16 mouse cellular contexts compared by ENCODE assay signal in genomic region chr1:93911877-93912276, GRCm38 (mm10). TPM values are rescaled to one million over a fixed set of nuclear protein-coding genes. Genes with fewer than 3 reads are reported as not detected.
DNase-seq lines count a peak whose midpoint lies in the region; ATAC-seq and TF ChIP-seq lines count a peak whose summit lies in the region.
"Not testable (repeated sequence)": the region's sequence is repeated elsewhere in the genome, so short reads cannot be mapped to it uniquely, and the experiment has no call there.
"Had no signal": no experiment of that assay in that cellular context is flagged by ENCODE, and none has a peak within 500 bp of the region (broad histone marks: within the 10 kb centered on the region; RNA-seq: fewer than 3 reads in every experiment).

No protein-coding gene starts in this region.

- H3K36me3 ChIP-seq in embryonic facial prominence, embryonic 11.5 days (replicated peaks; ENCODE audit: control insufficient read depth, insufficient read depth, low read depth, low read length); forebrain, embryonic 16.5 days (ENCODE audit: control insufficient read depth, insufficient read depth); heart, postnatal 0 days (replicated peaks; ENCODE audit: control insufficient read depth, insufficient read depth, low read length); kidney, postnatal 0 days (ENCODE audit: insufficient read depth, low read length); neural tube, embryonic 14.5 days (ENCODE audit: control insufficient read depth, insufficient read depth, low read length): not testable (repeated sequence)

- H3K27ac ChIP-seq in embryonic facial prominence, embryonic 11.5 days (replicated peaks; ENCODE audit: low read depth, low read length); forebrain, embryonic 16.5 days (ENCODE audit: low read length); heart, postnatal 0 days (ENCODE audit: low read depth); kidney, postnatal 0 days; neural tube, embryonic 14.5 days (ENCODE audit: low read depth, low read length): not testable (repeated sequence)

- not testable (repeated sequence) for H3K4me3 ChIP-seq in embryonic facial prominence, embryonic 11.5 days (ENCODE audit: low read depth, low read length); forebrain, embryonic 16.5 days (replicated peaks; ENCODE audit: low read length); heart, postnatal 0 days (ENCODE audit: low read depth, low read length); kidney, postnatal 0 days (replicated peaks; ENCODE audit: low read depth, low read length); neural tube, embryonic 14.5 days (ENCODE audit: low read depth, low read length)

- H3K9ac ChIP-seq in embryonic facial prominence, embryonic 11.5 days (replicated peaks; ENCODE audit: low read length); forebrain, embryonic 16.5 days (replicated peaks; ENCODE audit: low read depth, low read length); heart, postnatal 0 days (replicated peaks; ENCODE audit: low read depth, low read length); kidney, postnatal 0 days (ENCODE audit: low read depth, low read length); neural tube, embryonic 14.5 days (replicated peaks; ENCODE audit: low read depth, low read length): not testable (repeated sequence)

- no CpG with 5 or more reads among the region's 2 CpGs for WGBS in embryonic facial prominence, embryonic 11.5 days
- no CpG with 5 or more reads among the region's 2 CpGs for WGBS in forebrain, embryonic 16.5 days
- no CpG with 5 or more reads among the region's 2 CpGs for WGBS in heart, postnatal 0 days
- no CpG with 5 or more reads among the region's 2 CpGs for WGBS in kidney, postnatal 0 days
- WGBS in neural tube, embryonic 14.5 days, result no CpG with 5 or more reads among the region's 2 CpGs

- ATAC-seq in embryonic facial prominence, embryonic 11.5 days (replicated peaks; ENCODE audit: insufficient number of reproducible peaks, low FRiP score, low TSS enrichment, low read depth), result 0 out of 2 replicates have a peak, but pooled peaks have one; percentile 73
- ATAC-seq in forebrain, embryonic 16.5 days, result peak; percentile 74
- ATAC-seq in heart, postnatal 0 days (ENCODE audit: insufficient read depth, low read depth), result peak; percentile 46; the same call in 1 of the 2 replicates
- ATAC-seq in inflammation-experienced regulatory T-cells, adult 6 months, result peak; percentile 66
- ATAC-seq in kidney, postnatal 0 days (replicated peaks; ENCODE audit: low FRiP score, low read depth), result 0 out of 2 replicates have a peak, but pooled peaks have one; percentile 38
- peak; percentile 89 for ATAC-seq in megakaryocyte progenitor cell, adult 5-6 weeks (replicated peaks; ENCODE audit: poor library complexity)
- ATAC-seq in neural tube, embryonic 14.5 days (ENCODE audit: low read depth), result peak; percentile 73; the same call in 1 of the 2 replicates

- not testable (repeated sequence) for DNase-seq in embryonic facial prominence, embryonic 11.5 days (ENCODE audit: low spot score); heart, postnatal 0 days (ENCODE audit: low spot score); kidney, postnatal 0 days (ENCODE audit: low spot score)

- H3K27me3 ChIP-seq in embryonic facial prominence, embryonic 11.5 days (ENCODE audit: control insufficient read depth, insufficient read depth, low read length); forebrain, embryonic 16.5 days (replicated peaks; ENCODE audit: control insufficient read depth, insufficient read depth, low read length); heart, postnatal 0 days (ENCODE audit: control insufficient read depth, insufficient read depth, low read length); kidney, postnatal 0 days (ENCODE audit: insufficient read depth, low read length); neural tube, embryonic 14.5 days (ENCODE audit: control insufficient read depth, insufficient read depth, low read length): not testable (repeated sequence)

- H3K9me3 ChIP-seq in embryonic facial prominence, embryonic 11.5 days (replicated peaks; ENCODE audit: control insufficient read depth, low read length); forebrain, embryonic 16.5 days (ENCODE audit: control insufficient read depth, low read length); heart, postnatal 0 days (replicated peaks; ENCODE audit: control insufficient read depth, low read length); kidney, postnatal 0 days (replicated peaks; ENCODE audit: low read length); neural tube, embryonic 14.5 days (ENCODE audit: control insufficient read depth, low read length): not testable (repeated sequence)

- not testable (repeated sequence) for TF ChIP-seq EP300 in heart, postnatal 0 days (IDR thresholded peaks at IDR 0.05; ENCODE audit: low read depth)

- H3K4me1 ChIP-seq in embryonic facial prominence, embryonic 11.5 days (ENCODE audit: control insufficient read depth, insufficient read depth, low read length); forebrain, embryonic 16.5 days (replicated peaks; ENCODE audit: control insufficient read depth, insufficient read depth, low read length); heart, postnatal 0 days (ENCODE audit: control insufficient read depth, insufficient read depth); kidney, postnatal 0 days (replicated peaks; ENCODE audit: insufficient read depth, low read length); neural tube, embryonic 14.5 days (ENCODE audit: control insufficient read depth, insufficient read depth, low read length): not testable (repeated sequence)

- H3K4me2 ChIP-seq in embryonic facial prominence, embryonic 11.5 days (ENCODE audit: low read depth, low read length); forebrain, embryonic 16.5 days (ENCODE audit: low read length); heart, postnatal 0 days (ENCODE audit: low read depth, low read length); kidney, postnatal 0 days (ENCODE audit: low read length); neural tube, embryonic 14.5 days (ENCODE audit: low read depth, low read length): not testable (repeated sequence)

- TF ChIP-seq CTCF in heart, postnatal 0 days (IDR thresholded peaks at IDR 0.05; ENCODE audit: low read depth); kidney, postnatal 0 days (IDR thresholded peaks at IDR 0.05; ENCODE audit: low read depth): not testable (repeated sequence)

RNA-seq across cellular contexts. Expression of gene Gal3st2b, which starts 6.2 kb away (rescaled TPM):
- not detected in 2 replicates for polyA plus RNA-seq in embryonic facial prominence, embryonic 11.5 days (2014; fragmentation: Nextera tagmentation; extraction: Ambion mirVana)
- polyA plus RNA-seq in forebrain, embryonic 16.5 days (2015; fragmentation: Nextera tagmentation; extraction: Ambion mirVana), result 0.08 TPM in 1 of 2 replicates, not detected in the other
- total RNA-seq in heart, postnatal 0 days (2014; rRNA removed; ENCODE audit: low replicate concordance), result 0.73 TPM in 1 of 2 replicates, not detected in the other
- 0.10 and 0.12 TPM in 2 replicates for polyA plus RNA-seq in heart, postnatal 0 days (2015; fragmentation: Nextera tagmentation; extraction: Ambion mirVana)
- polyA plus RNA-seq in inflammation-experienced regulatory T-cells, adult 6 months (2017; shearing (Covaris generic)), result not detected
- not detected in 2 replicates for polyA plus RNA-seq in kidney, postnatal 0 days (2015; fragmentation: Nextera tagmentation; extraction: Ambion mirVana)
- total RNA-seq in megakaryocyte progenitor cell, adult 5-6 weeks (2015), result not detected in 2 replicates
- not detected in 2 replicates for total RNA-seq in megakaryocyte progenitor cell, adult 5-6 weeks (2017)
- not detected in 2 replicates for polyA plus RNA-seq in neural tube, embryonic 14.5 days (2014; fragmentation: Nextera tagmentation; extraction: Ambion mirVana)
- total RNA-seq: gastrocnemius, postnatal 14 days; hindbrain, postnatal 0 days had no signal
- polyA plus RNA-seq: C2C12; cortical plate, adult 2 months; embryonic facial prominence, embryonic 12.5 days; limb, embryonic 10.5 days; liver, embryonic 11.5 days; macrophage; midbrain, embryonic 16.5 days had no signal

RNA-seq across cellular contexts. Expression of gene Gal3st2, which starts 50.8 kb away (rescaled TPM):
- not detected in 2 replicates for polyA plus RNA-seq in embryonic facial prominence, embryonic 11.5 days (2014; fragmentation: Nextera tagmentation; extraction: Ambion mirVana)
- polyA plus RNA-seq in forebrain, embryonic 16.5 days (2015; fragmentation: Nextera tagmentation; extraction: Ambion mirVana), result not detected in 2 replicates
- total RNA-seq in heart, postnatal 0 days (2014; rRNA removed; ENCODE audit: low replicate concordance), result not detected in 2 replicates
- polyA plus RNA-seq in heart, postnatal 0 days (2015; fragmentation: Nextera tagmentation; extraction: Ambion mirVana), result 0.07 TPM in 1 of 2 replicates, not detected in the other
- not detected for polyA plus RNA-seq in inflammation-experienced regulatory T-cells, adult 6 months (2017; shearing (Covaris generic))
- 0.13 and 0.19 TPM in 2 replicates for polyA plus RNA-seq in kidney, postnatal 0 days (2015; fragmentation: Nextera tagmentation; extraction: Ambion mirVana)
- total RNA-seq in megakaryocyte progenitor cell, adult 5-6 weeks (2015), result 0.15 TPM in 1 of 2 replicates, not detected in the other
- total RNA-seq in megakaryocyte progenitor cell, adult 5-6 weeks (2017), result not detected in 2 replicates
- not detected in 2 replicates for polyA plus RNA-seq in neural tube, embryonic 14.5 days (2014; fragmentation: Nextera tagmentation; extraction: Ambion mirVana)
- total RNA-seq: gastrocnemius, postnatal 14 days; hindbrain, postnatal 0 days had no signal
- polyA plus RNA-seq: C2C12; cortical plate, adult 2 months; hindbrain, postnatal 0 days; limb, embryonic 10.5 days; liver, embryonic 11.5 days; midbrain, embryonic 16.5 days had no signal

Comparison
In these comparisons a context has a peak if more than half of its experiments do, and no peak if none do; other contexts are left out.
1. ATAC-seq: peak in every context shown above with its lines; median percentile 89 in megakaryocyte progenitor cell, adult 5-6 weeks; 74 in forebrain, embryonic 16.5 days; 73 in embryonic facial prominence, embryonic 11.5 days; 73 in neural tube, embryonic 14.5 days; 66 in inflammation-experienced regulatory T-cells, adult 6 months; 46 in heart, postnatal 0 days; 38 in kidney, postnatal 0 days.